Mouse (Mus musculus) stomach, embryonic 16.5 days (tissue): ENCODE data around the gene Slco3a1. TPM values are rescaled to one million over a fixed set of nuclear protein-coding genes. Genes with fewer than 3 reads are reported as not detected.

Experiments used
- ATAC-seq: fragments of 200-750 bp; cut with Nextera tagmentation; 2 replicates; pipeline ENCODE4 v1.8.0; 2017; ENCODE audit warnings: moderate number of reproducible peaks, moderate TSS enrichment; ENCODE audit not compliant: insufficient read depth, low FRiP score
- H3K27ac ChIP-seq: fragments of 300-500 bp; sonication (generic); 2 replicates; pipeline ENCODE4 v1.5.1; 2014; ENCODE audit warnings: low read length
- H3K27me3 ChIP-seq: fragments of 300-500 bp; sonication (generic); 2 replicates; pipeline ENCODE4 v1.6.1; 2014; ENCODE audit warnings: low read length, control low read depth, mixed read lengths; ENCODE audit not compliant: control insufficient read depth, insufficient read depth
- H3K36me3 ChIP-seq: fragments of 300-500 bp; sonication (generic); 2 replicates; pipeline ENCODE4 v1.6.1; 2014; ENCODE audit warnings: low read length; ENCODE audit not compliant: control insufficient read depth, insufficient read depth
- H3K4me1 ChIP-seq: fragments of 300-500 bp; sonication (generic); 2 replicates; pipeline ENCODE4 v1.6.1; 2014; ENCODE audit warnings: low read length, control low read depth, mixed read lengths; ENCODE audit not compliant: control insufficient read depth, insufficient read depth
- H3K4me2 ChIP-seq: fragments of 300-500 bp; sonication (generic); 2 replicates; pipeline ENCODE4 v1.6.1; 2014; ENCODE audit warnings: low read depth, low read length, mixed read lengths
- H3K4me3 ChIP-seq: fragments of 300-500 bp; sonication (generic); replicated peaks from 2 replicates; pipeline ENCODE4 v1.5.1; 2014; ENCODE audit warnings: mild to moderate bottlenecking, low read length
- H3K9ac ChIP-seq: fragments of 300-500 bp; sonication (generic); 2 replicates; pipeline ENCODE4 v1.6.1; 2014; ENCODE audit warnings: low read length
- H3K9me3 ChIP-seq: fragments of 300-500 bp; sonication (generic); replicated peaks from 2 replicates; pipeline ENCODE4 v1.6.1; 2016; ENCODE audit warnings: low read length, control low read depth; ENCODE audit not compliant: control insufficient read depth
- WGBS: fragments of 180-500 bp; shearing (Covaris S2); extraction: QIAGEN DNeasy Blood & Tissue Kit; methylation state at CpG from one replicate; pipeline ENCODE4 v1.1.7; 2014; 5-methylcytosine and 5-hydroxymethylcytosine counted together
- polyA plus RNA-seq: library from polyadenylated mRNA; unstranded; fragments of >200 nt; fragmentation: Nextera tagmentation; extraction: Ambion mirVana; gene quantifications from 2 replicates; pipeline ENCODE4 v1.2.1, GENCODE M21; 2015

Gene Slco3a1
- polyA plus RNA-seq, 1 experiment from 2014 or later, result 10.7 TPM

GRCm38 (mm10) chr7:74551338-74551999 is 3.1 kb downstream of the Slco3a1 start:
- no peak for ATAC-seq
- no peak overlapping the region for H3K4me2 ChIP-seq
- H3K9ac ChIP-seq, result no peak overlapping the region
- 0 out of 2 replicates have a peak, but pooled peaks cover 4% of the 10 kb centered on the region for H3K27me3 ChIP-seq
- H3K27ac ChIP-seq, result no peak overlapping the region
- no peaks in the 10 kb centered on the region for H3K36me3 ChIP-seq
- H3K4me3 ChIP-seq, result no peak overlapping the region
- no peaks in the 10 kb centered on the region for H3K9me3 ChIP-seq
- H3K4me1 ChIP-seq, result 0 out of 2 replicates have a peak, but pooled peaks cover 2% of the 10 kb centered on the region
- 79% methylated on average over 9 of the region's 9 CpGs for WGBS

- Histone ChIP-seq H3K36me3 (no peaks in the 10 kb centered on the region), H3K4me2 (no peak overlapping the region), H3K9me3 (no peaks in the 10 kb centered on the region), H3K4me1 (0 out of 2 replicates have a peak, but pooled peaks cover 2% of the 10 kb centered on the region), H3K27ac (no peak overlapping the region), H3K27me3 (0 out of 2 replicates have a peak, but pooled peaks cover 4% of the 10 kb centered on the region), H3K4me3 (no peak overlapping the region), H3K9ac (no peak overlapping the region)
- WGBS, result 29% methylated on average over 6 of the region's 6 CpGs
- ATAC-seq, result no peak
Measured at GRCm38 (mm10) chr7:74549686-74550085, 4.9 kb downstream of the Slco3a1 start.

GRCm38 (mm10) chr7:74549013-74549582 is 5.5 kb downstream of the Slco3a1 start:
- no peaks in the 10 kb centered on the region for H3K9me3 ChIP-seq
- H3K27me3 ChIP-seq, result 0 out of 2 replicates have a peak, but pooled peaks cover 3% of the 10 kb centered on the region
- WGBS, result 50% methylated on average over 6 of the region's 6 CpGs
- H3K36me3 ChIP-seq, result no peaks in the 10 kb centered on the region
- 0 out of 2 replicates have a peak, but pooled peaks cover 2% of the 10 kb centered on the region for H3K4me1 ChIP-seq
- ATAC-seq, result no peak
- no peak overlapping the region for H3K4me3 ChIP-seq
- no peak overlapping the region for H3K27ac ChIP-seq
- no peak overlapping the region for H3K4me2 ChIP-seq
- H3K9ac ChIP-seq, result no peak overlapping the region

GRCm38 (mm10) chr7:74546691-74547090 is 7.9 kb downstream of the Slco3a1 start:
- Histone ChIP-seq H3K27ac (no peak overlapping the region), H3K4me2 (no peak overlapping the region), H3K4me1 (no peaks in the 10 kb centered on the region), H3K36me3 (no peaks in the 10 kb centered on the region), H3K4me3 (no peak overlapping the region), H3K27me3 (no peaks in the 10 kb centered on the region), H3K9me3 (no peaks in the 10 kb centered on the region), H3K9ac (no peak overlapping the region)
- no peak for ATAC-seq
- 67% methylated on average over 6 of the region's 6 CpGs for WGBS

- H3K9ac ChIP-seq, result no peak overlapping the region
- H3K4me1 ChIP-seq, result no peaks in the 10 kb centered on the region
- H3K4me2 ChIP-seq, result no peak overlapping the region
- no peaks in the 10 kb centered on the region for H3K27me3 ChIP-seq
- no peaks in the 10 kb centered on the region for H3K9me3 ChIP-seq
- no peaks in the 10 kb centered on the region for H3K36me3 ChIP-seq
- H3K27ac ChIP-seq, result no peak overlapping the region
- H3K4me3 ChIP-seq, result no peak overlapping the region
- no peak for ATAC-seq
- 86% methylated on average over 6 of the region's 6 CpGs for WGBS
Measured at GRCm38 (mm10) chr7:74545498-74545990, 9.0 kb downstream of the Slco3a1 start.

- H3K27me3 ChIP-seq, result no peaks in the 10 kb centered on the region
- no peak overlapping the region for H3K9ac ChIP-seq
- H3K27ac ChIP-seq, result no peak overlapping the region
- no peaks in the 10 kb centered on the region for H3K9me3 ChIP-seq
- no peaks in the 10 kb centered on the region for H3K36me3 ChIP-seq
- H3K4me1 ChIP-seq, result no peaks in the 10 kb centered on the region
- 74% methylated on average over 7 of the region's 7 CpGs for WGBS
- H3K4me3 ChIP-seq, result no peak overlapping the region
- no peak overlapping the region for H3K4me2 ChIP-seq
- ATAC-seq, result no peak
Measured at GRCm38 (mm10) chr7:74544306-74544705, 10.3 kb downstream of the Slco3a1 start.

GRCm38 (mm10) chr7:74541958-74542357 is 12.6 kb downstream of the Slco3a1 start:
- Histone ChIP-seq H3K9ac (no peak overlapping the region), H3K9me3 (no peaks in the 10 kb centered on the region), H3K27ac (no peak overlapping the region), H3K4me3 (no peak overlapping the region), H3K36me3 (no peaks in the 10 kb centered on the region), H3K27me3 (no peaks in the 10 kb centered on the region), H3K4me2 (no peak overlapping the region), H3K4me1 (no peaks in the 10 kb centered on the region)
- WGBS, result 76% methylated on average over 4 of the region's 4 CpGs
- ATAC-seq, result no peak

- no peaks in the 10 kb centered on the region for H3K4me1 ChIP-seq
- no peaks in the 10 kb centered on the region for H3K36me3 ChIP-seq
- H3K4me3 ChIP-seq, result no peak overlapping the region
- H3K27me3 ChIP-seq, result no peaks in the 10 kb centered on the region
- H3K4me2 ChIP-seq, result no peak overlapping the region
- ATAC-seq, result no peak
- no peaks in the 10 kb centered on the region for H3K9me3 ChIP-seq
- no peak overlapping the region for H3K9ac ChIP-seq
- 93% methylated on average over 7 of the region's 7 CpGs for WGBS
- H3K27ac ChIP-seq, result no peak overlapping the region
Measured at GRCm38 (mm10) chr7:74540933-74541725, 13.5 kb downstream of the Slco3a1 start.

- H3K4me1 ChIP-seq, result no peaks in the 10 kb centered on the region
- ATAC-seq, result no peak
- no peaks in the 10 kb centered on the region for H3K27me3 ChIP-seq
- no peaks in the 10 kb centered on the region for H3K9me3 ChIP-seq
- H3K27ac ChIP-seq, result no peak overlapping the region
- 73% methylated on average over 4 of the region's 4 CpGs for WGBS
- H3K9ac ChIP-seq, result no peak overlapping the region
- H3K4me3 ChIP-seq, result no peak overlapping the region
- no peak overlapping the region for H3K4me2 ChIP-seq
- H3K36me3 ChIP-seq, result no peaks in the 10 kb centered on the region
Measured at GRCm38 (mm10) chr7:74536186-74536585, 18.4 kb downstream of the Slco3a1 start.
